Mouse (Mus musculus): ENCODE data around the gene Arhgap15.

Gene Arhgap15

GRCm38 (mm10) chr2:44444938-44445337 is 696.3 kb downstream of the Arhgap15 start:
- DNase-seq (ENCODE audit: low spot score): no peak
